Mouse (Mus musculus): ENCODE data around the gene Hist1h2bn.

The Hist1h2bn gene

GRCm38 (mm10) chr13:21729544-21729943 is 24.4 kb upstream of the Hist1h2bn start:
- DNase-seq = no peak

- DNase-seq = peak; percentile 9
Observed at GRCm38 (mm10) chr13:21733466-21733865, 20.5 kb upstream of the Hist1h2bn start.

- peak; percentile 78 for DNase-seq
Observed at GRCm38 (mm10) chr13:21734010-21734905, 19.7 kb upstream of the Hist1h2bn start.

- peak; percentile 94 for DNase-seq
Observed at GRCm38 (mm10) chr13:21734906-21735767, 18.8 kb upstream of the Hist1h2bn start, which contains the start of gene Hist1h4j. Hist1h4j (plus strand) TSS chr13:21735064.

GRCm38 (mm10) chr13:21745006-21745405 is 8.9 kb upstream of the Hist1h2bn start:
- no peak for DNase-seq

- DNase-seq = peak; percentile 58
Observed at GRCm38 (mm10) chr13:21749387-21750158, 4.3 kb upstream of the Hist1h2bn start.

GRCm38 (mm10) chr13:21750159-21751017 is 3.5 kb upstream of the Hist1h2bn start, which contains the start of gene Hist1h4k:
Hist1h4k (minus strand) TSS chr13:21750505.
- peak; percentile 96 for DNase-seq

GRCm38 (mm10) chr13:21751417-21751816 is 2.5 kb upstream of the Hist1h2bn start:
- DNase-seq = no peak

GRCm38 (mm10) chr13:21751827-21752226 is 2.1 kb upstream of the Hist1h2bn start:
- DNase-seq = peak; percentile 16

GRCm38 (mm10) chr13:21752356-21752755 is 1.6 kb upstream of the Hist1h2bn start:
- peak; percentile 17 for DNase-seq

- no peak for DNase-seq
Observed at GRCm38 (mm10) chr13:21753051-21753523, 836 bp upstream of the Hist1h2bn start.

- DNase-seq = peak; percentile 82
Observed at GRCm38 (mm10) chr13:21754294-21755001, 525 bp downstream of the Hist1h2bn start.

- no peak for DNase-seq
Observed at GRCm38 (mm10) chr13:21755707-21756106, 1.8 kb downstream of the Hist1h2bn start.

GRCm38 (mm10) chr13:21778814-21779766 is 25.2 kb downstream of the Hist1h2bn start:
- peak; percentile 84 for DNase-seq

- peak; percentile 90 for DNase-seq
Observed at GRCm38 (mm10) chr13:21779767-21780731, 26.1 kb downstream of the Hist1h2bn start, which contains the start of gene Hist1h1b. Hist1h1b (minus strand) TSS chr13:21780625.

GRCm38 (mm10) chr13:21781021-21781555 is 27.2 kb downstream of the Hist1h2bn start:
- peak; percentile 14 for DNase-seq

GRCm38 (mm10) chr13:21781639-21782038 is 27.7 kb downstream of the Hist1h2bn start:
- no peak for DNase-seq
